Mouse (Mus musculus) embryo, embryonic 10.5 days (tissue): ENCODE measurements around the gene Fam71b.

Source experiments
- DNase-seq: peaks from one replicate; pipeline ENCODE4 v3.0.0-alpha.2; 2015; ENCODE audit warnings: low spot score

The Fam71b gene

DNA sequence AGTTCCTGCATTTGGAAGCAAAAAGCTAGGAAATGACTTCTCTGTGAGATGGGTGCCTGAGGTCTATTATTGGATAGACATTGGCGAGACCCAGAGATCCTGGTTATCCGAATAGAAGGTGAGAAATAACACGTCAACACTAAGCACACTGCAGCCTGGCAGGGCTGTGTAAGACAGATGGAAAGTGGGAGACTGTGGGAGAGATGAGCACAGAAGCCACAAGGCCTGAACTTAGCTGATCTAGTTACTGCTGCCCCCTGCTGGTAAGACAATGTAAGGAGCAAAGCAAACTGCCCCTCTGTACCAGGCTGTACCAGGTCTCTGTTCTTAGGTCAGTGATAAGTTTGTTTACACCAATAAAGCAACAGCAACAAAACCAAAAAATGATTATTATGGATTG lies 34.8 kb downstream of the Fam71b start:
- peak; percentile 94 for DNase-seq

DNA sequence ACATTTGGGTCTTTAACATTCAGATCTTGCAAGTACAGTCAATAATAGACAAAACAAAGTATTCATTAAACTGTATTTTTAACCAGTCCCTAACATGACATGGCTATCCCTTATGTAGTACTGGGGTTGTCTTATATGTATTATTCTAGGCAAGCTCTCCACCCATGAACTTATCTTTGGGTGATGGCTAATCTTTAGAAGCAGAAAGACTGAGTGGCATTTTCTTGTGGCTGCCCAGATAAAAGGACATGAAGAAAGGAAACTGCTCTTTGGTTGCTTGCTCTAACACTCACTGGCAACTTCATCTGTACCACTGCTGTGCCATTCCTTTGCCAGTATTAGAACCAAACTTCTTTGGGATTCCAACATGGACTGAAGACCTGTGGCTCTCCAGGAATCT lies 39.0 kb downstream of the Fam71b start:
- no peak for DNase-seq

DNA sequence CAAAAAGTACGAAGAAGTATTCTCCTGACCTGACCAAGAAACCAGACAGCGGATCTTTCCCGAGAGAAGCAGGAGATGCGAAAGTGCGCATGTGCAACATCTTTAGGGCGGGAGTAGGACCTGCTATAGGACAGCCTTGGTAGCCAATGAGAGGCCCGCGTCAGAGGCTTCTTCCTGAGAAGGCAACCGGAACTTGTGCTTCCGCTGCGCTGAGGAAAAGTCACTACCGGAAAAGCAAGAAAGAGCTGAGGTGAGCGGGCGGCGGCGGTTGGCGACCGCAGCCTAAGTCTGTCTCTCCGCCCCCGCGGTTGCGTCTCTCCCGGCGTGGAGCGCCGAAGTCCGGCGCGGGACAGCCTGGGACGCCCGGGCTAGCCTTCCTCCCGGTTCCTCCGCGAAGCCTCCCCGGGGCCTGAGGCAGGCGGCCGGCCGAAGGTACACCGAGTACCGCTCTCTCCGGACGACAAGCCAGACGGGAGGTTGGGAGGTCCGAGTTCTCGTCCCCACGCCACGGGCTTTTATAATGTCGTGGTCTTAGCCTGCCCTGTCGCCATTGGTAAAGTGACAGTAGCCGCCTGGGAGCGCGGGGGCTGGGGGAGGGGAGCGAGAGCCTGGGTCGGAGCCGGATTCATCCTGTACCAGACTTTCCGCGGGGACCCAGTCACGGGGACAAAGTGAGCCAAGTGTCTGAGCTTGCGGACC lies 40.5 kb downstream of the Fam71b start, which contains the start of gene Med7:
TSS of gene Med7 (plus strand) at position 166 of the 699 bp plus-strand sequence.
- DNase-seq = peak; percentile 99

DNA sequence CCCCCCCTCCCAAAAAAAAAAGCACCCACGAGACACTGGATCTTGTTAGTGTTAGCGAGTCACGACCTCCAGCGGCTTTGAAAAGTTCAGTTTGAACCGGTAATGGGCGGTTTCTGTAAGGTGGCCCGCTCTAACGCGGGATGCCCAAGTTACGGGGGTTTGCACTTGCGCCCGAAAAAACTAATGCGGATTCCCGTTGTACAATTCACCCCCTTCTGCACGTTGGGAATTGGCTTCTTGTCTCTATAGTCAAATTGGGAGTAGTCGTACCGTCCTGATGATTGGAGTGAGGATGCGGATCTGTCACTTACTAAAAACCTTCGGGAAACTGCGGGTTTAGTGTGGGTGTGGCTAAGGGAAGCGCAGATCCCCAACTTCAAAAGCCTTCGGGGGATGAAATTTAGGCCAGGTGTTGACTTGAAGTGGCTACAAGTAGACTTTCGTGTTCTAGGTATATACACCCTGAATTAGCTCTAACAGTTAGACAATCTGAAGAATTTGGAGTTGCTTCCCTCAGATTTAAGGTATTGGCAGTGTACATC lies 41.2 kb downstream of the Fam71b start:
- DNase-seq = peak; percentile 82

DNA sequence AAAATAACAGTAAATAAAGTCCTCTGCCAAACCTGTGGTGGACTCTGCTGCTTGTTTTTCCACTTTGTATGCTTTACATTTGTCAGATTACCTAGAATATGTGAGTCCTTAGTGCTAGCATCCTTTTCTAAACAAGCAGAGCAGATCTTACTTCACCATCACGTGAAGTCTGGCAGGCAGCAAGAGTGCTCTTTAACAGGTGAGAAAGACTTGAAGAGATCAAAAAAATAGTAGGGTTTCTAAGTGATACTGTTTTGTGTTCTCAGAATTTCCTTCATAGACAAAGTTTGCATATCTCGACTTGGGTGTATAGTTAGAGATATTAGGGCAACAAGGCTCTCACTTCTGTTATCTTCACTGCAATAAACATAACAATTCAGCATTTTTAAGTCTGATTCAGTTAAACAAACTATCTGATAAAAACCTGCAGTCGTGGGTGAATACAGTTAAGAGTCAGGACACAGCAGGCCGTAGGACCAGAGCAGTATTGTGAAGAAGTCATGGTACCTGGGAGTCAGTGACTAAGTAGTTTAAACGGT lies 42.7 kb downstream of the Fam71b start:
- no peak for DNase-seq

DNA sequence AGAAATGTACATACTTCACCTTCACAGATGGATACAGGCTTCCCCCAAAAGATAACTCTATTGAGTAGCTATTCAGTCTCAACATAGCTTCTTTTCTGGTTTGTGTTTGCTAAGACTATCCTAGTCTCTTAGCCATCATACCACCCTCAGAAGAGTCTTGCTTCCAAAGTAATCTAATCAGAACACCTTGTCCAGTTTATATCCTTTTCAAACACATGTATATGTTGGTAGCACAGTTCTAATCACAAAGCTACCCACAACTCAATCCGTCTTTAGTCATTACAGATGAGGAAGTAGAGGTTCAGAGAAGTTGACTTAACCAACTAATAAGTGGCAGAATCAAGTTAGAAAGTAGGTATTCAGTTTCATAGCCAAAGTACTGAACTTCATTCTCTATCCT lies 45.4 kb downstream of the Fam71b start:
- DNase-seq = no peak

DNA sequence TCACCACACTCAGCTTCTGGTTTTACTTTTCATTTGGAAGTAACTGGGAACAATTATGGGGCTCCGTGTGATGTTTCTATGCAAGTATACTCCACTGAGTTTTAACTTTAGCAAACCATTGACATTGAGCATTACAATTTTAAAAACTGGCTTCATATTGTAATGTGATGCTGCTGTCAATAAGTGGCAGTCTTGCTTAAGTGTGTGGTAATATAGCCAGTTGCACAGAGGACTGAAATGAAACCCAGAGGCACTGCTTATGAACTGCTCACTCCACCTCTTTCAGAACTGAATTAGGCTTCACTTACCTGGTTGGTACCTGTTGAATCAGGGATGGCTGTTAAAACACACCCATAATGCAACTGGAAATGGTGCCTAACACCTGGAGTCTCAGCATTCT lies 46.8 kb downstream of the Fam71b start:
- DNase-seq = no peak

DNA sequence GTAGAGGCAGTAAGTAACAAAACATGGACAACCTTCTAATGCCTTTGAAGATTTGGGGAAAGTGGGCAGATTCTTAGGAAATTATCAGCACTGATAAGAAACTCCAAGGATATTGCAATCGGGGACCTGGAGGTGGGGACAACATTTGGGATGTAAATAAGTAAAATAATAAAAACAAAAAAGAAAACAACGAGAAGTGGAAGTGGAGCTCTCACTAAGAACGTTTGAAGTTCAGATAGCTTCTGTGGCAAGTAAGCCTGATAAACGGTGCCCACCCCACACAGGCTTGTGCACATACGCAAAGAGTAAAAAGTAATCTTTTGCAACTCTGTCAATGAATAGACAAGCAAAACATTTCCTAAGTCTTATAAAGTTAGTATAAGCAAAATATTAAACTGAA lies 47.6 kb downstream of the Fam71b start:
- DNase-seq = no peak

DNA sequence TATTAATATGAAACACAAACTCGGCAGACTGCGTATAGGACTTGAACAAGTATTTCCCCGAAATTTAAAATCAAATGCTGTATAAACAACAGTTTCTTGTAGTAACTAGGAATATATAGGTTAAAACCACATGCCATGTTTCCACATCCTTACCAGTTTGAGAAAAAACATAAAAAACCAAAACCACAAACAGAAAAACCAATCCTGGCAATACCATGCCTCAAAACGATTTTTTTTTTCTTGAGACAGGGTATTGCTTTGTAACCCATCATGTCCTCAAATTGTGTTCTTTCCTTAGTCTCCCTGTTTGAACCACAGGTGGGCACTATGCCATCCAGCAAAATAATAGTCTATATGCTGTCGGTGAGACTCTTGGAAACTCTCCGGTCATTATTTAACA lies 49.8 kb downstream of the Fam71b start:
- DNase-seq = no peak

DNA sequence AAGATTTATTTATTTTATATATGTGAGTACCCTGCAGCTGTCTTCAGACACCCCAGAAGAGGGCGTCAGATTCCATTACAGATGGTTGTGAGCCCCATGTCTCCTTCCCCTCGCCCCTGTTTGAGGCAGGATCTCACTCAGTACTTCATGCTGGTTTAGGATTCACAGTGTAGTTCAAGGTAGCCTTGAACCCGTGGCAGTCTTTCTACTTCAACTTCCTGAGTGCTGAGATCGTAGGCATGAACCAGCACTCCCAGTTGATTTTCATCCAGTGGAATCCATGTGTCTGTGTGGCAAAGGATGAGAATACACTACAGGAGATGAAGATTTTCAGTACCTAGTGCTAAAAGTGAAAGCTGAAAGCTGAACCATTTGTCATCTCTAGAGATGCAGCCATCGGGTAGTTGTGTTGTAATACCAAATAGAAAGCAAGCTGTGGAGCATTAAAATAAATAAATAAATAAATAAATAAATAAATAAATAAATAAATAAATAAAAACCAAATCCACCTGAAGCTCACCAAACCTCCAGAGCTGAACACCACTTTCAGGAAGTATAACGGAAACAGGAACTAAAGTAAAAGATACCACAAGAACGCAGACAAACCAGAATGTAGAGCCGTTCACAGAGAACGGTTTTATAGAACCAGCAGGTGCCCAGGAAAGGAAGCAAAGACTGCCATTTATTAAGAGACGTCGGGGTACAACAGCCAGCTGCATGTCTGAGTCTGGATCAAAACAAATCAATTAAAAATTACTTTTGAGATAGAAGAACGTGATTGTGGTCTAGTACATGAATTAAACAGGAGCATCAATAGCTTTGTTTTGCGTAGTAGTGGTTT lies 51.5 kb downstream of the Fam71b start:
- no peak for DNase-seq

DNA sequence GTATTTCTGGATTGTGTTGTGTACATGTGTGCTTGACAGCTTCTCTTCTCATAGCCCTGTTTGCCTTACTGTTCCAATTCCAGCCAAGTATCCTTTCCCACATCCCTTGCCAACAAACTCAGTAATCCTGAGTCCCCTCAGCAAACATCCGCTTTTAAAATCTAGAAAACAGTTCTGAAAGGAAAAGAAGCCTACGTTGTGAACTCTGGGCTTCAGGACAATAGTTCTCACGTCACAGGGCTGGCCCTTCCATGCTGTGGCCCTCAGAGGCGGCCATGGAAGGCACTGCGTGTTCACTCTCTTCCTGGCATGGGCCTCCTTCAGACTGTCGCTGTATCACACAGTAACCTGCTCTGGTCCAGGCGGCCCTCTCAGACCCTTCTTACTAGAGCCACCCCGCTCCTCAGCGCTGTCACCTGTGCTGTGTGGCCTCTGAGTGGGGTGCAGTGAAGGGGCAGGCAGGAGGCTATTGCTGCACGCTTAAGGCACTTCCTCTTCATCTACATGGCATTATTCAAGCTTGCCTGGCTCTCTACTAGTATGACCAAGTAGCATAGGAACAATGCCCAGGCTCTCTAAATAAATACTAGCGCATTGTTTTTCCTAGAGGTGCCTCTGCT lies 53.2 kb downstream of the Fam71b start:
- DNase-seq = no peak

DNA sequence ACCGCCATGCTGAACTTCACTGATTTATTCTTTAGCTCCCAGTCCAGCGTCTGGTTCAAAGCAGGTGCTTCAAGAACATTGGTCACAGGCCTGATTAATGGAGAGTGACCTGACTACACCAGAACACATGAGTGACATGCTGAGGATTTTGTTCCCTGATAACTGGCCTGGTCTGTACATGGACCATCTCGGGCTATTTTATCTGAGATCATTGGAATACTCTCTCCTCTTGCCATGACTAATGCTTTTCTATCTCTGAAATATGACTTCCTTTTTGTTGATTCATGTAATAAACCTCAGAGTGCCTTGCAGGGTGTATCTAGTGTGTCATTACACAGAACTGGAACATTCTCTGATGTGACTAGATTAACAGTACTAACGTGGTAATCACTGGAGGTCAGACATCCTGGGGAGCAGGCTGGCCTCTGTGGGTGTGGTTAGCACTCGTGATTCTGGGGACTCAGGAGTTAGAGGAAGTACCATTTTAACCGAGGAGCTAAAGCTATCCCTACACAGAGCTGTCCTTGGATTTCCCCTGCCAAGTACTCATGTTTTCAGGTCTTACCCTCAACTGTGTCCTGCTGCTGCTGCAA lies 58.2 kb downstream of the Fam71b start, which contains the start of gene Havcr2:
TSS of gene Havcr2 (plus strand) at position 483 of the 593 bp plus-strand sequence.
- DNase-seq = no peak
